Mouse (Mus musculus) liver, embryonic 11.5 days (tissue): ENCODE data around the gene Dab2ip. TPM values are rescaled to one million over a fixed set of nuclear protein-coding genes. Genes with fewer than 3 reads are reported as not detected.
A peak's percentile ranks its signal among the peaks of the same experiment; 100 is the strongest.

Source experiments
- ATAC-seq: fragments of 200-750 bp; cut with Nextera tagmentation; replicated peaks from 2 replicates; pipeline ENCODE4 v1.8.0; 2017; ENCODE audit warnings: moderate number of reproducible peaks, mild to moderate bottlenecking, moderate TSS enrichment, moderate library complexity; ENCODE audit not compliant: low FRiP score
- DNase-seq: peaks from one replicate; pipeline ENCODE4 v3.0.0-alpha.2; 2017; ENCODE audit warnings: low spot score
- H3K27ac ChIP-seq: fragments of 300-500 bp; sonication (generic); 2 replicates; pipeline ENCODE4 v1.5.1; 2014; ENCODE audit warnings: mild to moderate bottlenecking, low read depth, low read length, control low read depth
- H3K27me3 ChIP-seq: fragments of 300-500 bp; sonication (generic); replicated peaks from 2 replicates; pipeline ENCODE4 v1.6.1; 2014; ENCODE audit warnings: low read length, mixed read lengths; ENCODE audit not compliant: control insufficient read depth, insufficient read depth
- H3K36me3 ChIP-seq: fragments of 300-500 bp; sonication (generic); 2 replicates; pipeline ENCODE4 v1.6.1; 2014; ENCODE audit warnings: mild to moderate bottlenecking, low read length, moderate library complexity, mixed read lengths; ENCODE audit not compliant: control insufficient read depth, insufficient read depth
- H3K4me1 ChIP-seq: fragments of 300-500 bp; sonication (generic); replicated peaks from 2 replicates; pipeline ENCODE4 v1.6.1; 2014; ENCODE audit warnings: low read length, mixed read lengths; ENCODE audit not compliant: control insufficient read depth, insufficient read depth
- H3K4me2 ChIP-seq: fragments of 300-500 bp; sonication (generic); 2 replicates; pipeline ENCODE4 v1.6.1; 2014; ENCODE audit warnings: mild to moderate bottlenecking, control low read depth, moderate library complexity
- H3K4me3 ChIP-seq: fragments of 300-500 bp; sonication (generic); 2 replicates; pipeline ENCODE4 v1.5.1; 2014; ENCODE audit warnings: low read depth, low read length, control low read depth
- H3K9ac ChIP-seq: fragments of 300-500 bp; sonication (generic); 2 replicates; pipeline ENCODE4 v1.6.1; 2014; ENCODE audit warnings: low read depth, low read length, control low read depth
- H3K9me3 ChIP-seq: fragments of 300-500 bp; sonication (generic); 2 replicates; pipeline ENCODE4 v1.6.1; 2016; ENCODE audit warnings: low read length, inconsistent platforms, mixed read lengths; ENCODE audit not compliant: control insufficient read depth
- WGBS: fragments of 180-500 bp; shearing (Covaris S2); extraction: QIAGEN DNeasy Blood & Tissue Kit; methylation state at CpG from one replicate; pipeline ENCODE4 v1.1.7; 2014; 5-methylcytosine and 5-hydroxymethylcytosine counted together
- polyA plus RNA-seq: library from polyadenylated mRNA; unstranded; fragments of >200 nt; fragmentation: Nextera tagmentation; extraction: Ambion mirVana; gene quantifications from 2 replicates; pipeline ENCODE4 v1.2.1, GENCODE M21; 2014

The Dab2ip gene
- polyA plus RNA-seq, 1 experiment from 2014 or later = 20.0 TPM

DNA sequence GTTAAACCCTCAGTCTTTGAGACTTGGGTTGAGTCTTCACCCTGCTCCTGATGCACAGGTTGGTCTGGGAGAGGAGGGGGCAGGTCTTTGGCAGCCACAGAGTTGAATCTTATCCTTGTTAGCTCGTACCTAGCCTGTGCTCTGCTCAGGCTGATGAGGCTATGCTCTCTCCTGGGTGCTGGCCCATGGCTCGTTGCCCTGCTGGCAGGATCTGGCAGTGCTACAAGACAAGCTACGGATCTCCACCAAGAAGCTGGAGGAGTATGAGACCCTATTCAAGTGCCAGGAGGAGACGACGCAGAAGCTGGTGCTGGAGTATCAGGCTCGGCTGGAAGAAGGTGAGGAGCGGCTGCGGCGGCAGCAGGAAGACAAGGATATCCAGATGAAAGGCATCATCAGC lies 164.8 kb downstream of the Dab2ip start:
- H3K4me2 ChIP-seq = no peak overlapping the region
- peaks cover 30% of the 10 kb centered on the region for H3K36me3 ChIP-seq
- H3K4me1 ChIP-seq = no peaks in the 10 kb centered on the region

GRCm38 (mm10) chr2:35723267-35723666 lies 165.2 kb downstream of the Dab2ip start:
- Histone ChIP-seq H3K9me3 (no peaks in the 10 kb centered on the region), H3K27me3 (no peaks in the 10 kb centered on the region), H3K4me3 (no peak overlapping the region), H3K36me3 (peaks cover 35% of the 10 kb centered on the region), H3K4me1 (no peaks in the 10 kb centered on the region; the same call in 1 of the 2 replicates), H3K4me2 (no peak overlapping the region), H3K9ac (no peak overlapping the region), H3K27ac (no peak overlapping the region)
- WGBS = 93% methylated on average over 6 of the region's 6 CpGs
- ATAC-seq (no peak), DNase-seq (no peak)

More for the DNA sequence above, 164.8 kb downstream of the Dab2ip start:
- Histone ChIP-seq H3K27ac (no peak overlapping the region), H3K9me3 (no peaks in the 10 kb centered on the region), H3K9ac (no peak overlapping the region), H3K4me3 (no peak overlapping the region), H3K27me3 (no peaks in the 10 kb centered on the region)
- DNase-seq (no peak), ATAC-seq (no peak)
- 89% methylated on average over 9 of the region's 9 CpGs for whole genome bisulfite sequencing

GRCm38 (mm10) chr2:35723691-35724090 lies 165.6 kb downstream of the Dab2ip start:
- no peak overlapping the region for H3K4me2 ChIP-seq
- peaks cover 34% of the 10 kb centered on the region for H3K36me3 ChIP-seq
- peaks cover 4% of the 10 kb centered on the region for H3K4me1 ChIP-seq
- 88% methylated on average over 7 of the region's 7 CpGs for WGBS
- H3K27me3 ChIP-seq = no peaks in the 10 kb centered on the region
- H3K27ac ChIP-seq = no peak overlapping the region
- no peak overlapping the region for H3K9ac ChIP-seq
- DNase-seq (no peak), ATAC-seq (no peak)
- no peak overlapping the region for H3K4me3 ChIP-seq
- no peaks in the 10 kb centered on the region for H3K9me3 ChIP-seq

GRCm38 (mm10) chr2:35728633-35729032 lies 170.6 kb downstream of the Dab2ip start:
- Histone ChIP-seq H3K36me3 (peaks cover 8% of the 10 kb centered on the region; the same call in 1 of the 2 replicates), H3K27me3 (no peaks in the 10 kb centered on the region)

GRCm38 (mm10) chr2:35729077-35730065 lies 171.3 kb downstream of the Dab2ip start:
- peak overlapping the region; percentile 32; the same call in 1 of the 2 replicates for H3K27ac ChIP-seq
- H3K4me1 ChIP-seq = peaks cover 25% of the 10 kb centered on the region
- no peak overlapping the region for H3K9ac ChIP-seq
- no peak overlapping the region for H3K4me3 ChIP-seq
- no peaks in the 10 kb centered on the region for H3K27me3 ChIP-seq
- DNase-seq (peak; percentile 53), ATAC-seq (peak; percentile 81)
- peaks cover 8% of the 10 kb centered on the region; the same call in 1 of the 2 replicates for H3K36me3 ChIP-seq
- peak overlapping the region; percentile 9; the same call in 1 of the 2 replicates for H3K4me2 ChIP-seq
- 38% methylated on average over 16 of the region's 16 CpGs for WGBS
- H3K9me3 ChIP-seq = no peaks in the 10 kb centered on the region

More at GRCm38 (mm10) chr2:35728633-35729032, 170.6 kb downstream of the Dab2ip start:
- Histone ChIP-seq H3K9me3 (no peaks in the 10 kb centered on the region), H3K27ac (peak overlapping the region; percentile 32; the same call in 1 of the 2 replicates), H3K4me2 (no peak overlapping the region), H3K4me3 (no peak overlapping the region), H3K9ac (no peak overlapping the region), H3K4me1 (peaks cover 25% of the 10 kb centered on the region)
- ATAC-seq (no peak), DNase-seq (no peak)
- WGBS = 47% methylated on average over 5 of the region's 5 CpGs

DNA sequence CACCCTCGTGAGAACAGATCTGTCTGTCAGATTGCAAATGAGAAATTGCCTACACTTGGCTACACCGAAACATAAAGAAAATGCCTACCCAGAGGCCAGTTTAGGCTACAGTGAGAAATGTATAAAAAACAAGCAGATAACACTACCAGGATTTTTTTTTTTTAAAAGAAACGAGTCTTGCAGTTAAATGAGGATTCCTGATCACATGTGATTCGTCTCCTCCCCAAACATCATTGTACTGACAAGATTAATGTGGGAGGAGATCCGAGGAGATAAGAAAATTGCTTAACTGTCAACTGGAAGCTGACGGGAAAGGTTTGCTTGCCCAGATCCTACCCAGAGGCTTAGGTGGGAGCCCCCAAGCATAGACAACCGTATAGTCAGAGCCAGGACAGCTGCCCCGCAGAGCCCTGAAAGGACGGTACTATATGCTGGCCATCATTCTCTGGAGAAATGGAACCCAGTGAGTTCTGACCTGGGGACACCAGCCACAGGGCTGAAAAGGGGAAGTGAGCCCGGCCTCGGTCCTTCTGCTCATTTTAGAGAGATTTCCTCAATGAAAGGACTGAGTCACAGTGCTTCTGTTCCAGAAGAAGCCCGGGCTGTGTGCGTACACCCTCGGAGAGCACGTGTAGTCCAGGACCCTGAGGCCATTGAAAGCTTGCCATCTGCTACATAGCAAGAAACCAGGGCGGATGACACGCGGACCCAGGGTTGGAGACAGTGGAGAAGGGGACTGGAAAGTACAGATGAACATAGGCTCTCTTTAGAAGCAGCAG lies 173.8 kb downstream of the Dab2ip start:
- Histone ChIP-seq H3K9ac (no peak overlapping the region), H3K9me3 (peaks cover 4% of the 10 kb centered on the region; the same call in 1 of the 2 replicates), H3K4me3 (no peak overlapping the region), H3K27ac (no peak overlapping the region), H3K4me2 (no peak overlapping the region), H3K27me3 (no peaks in the 10 kb centered on the region), H3K4me1 (peaks cover 25% of the 10 kb centered on the region), H3K36me3 (peaks cover 8% of the 10 kb centered on the region; the same call in 1 of the 2 replicates)
- no peak for ATAC-seq
- WGBS = 41% methylated on average over 18 of the region's 18 CpGs
- DNase-seq = no peak

- Histone ChIP-seq H3K4me2 (no peak overlapping the region), H3K27me3 (no peaks in the 10 kb centered on the region), H3K9me3 (peaks cover 4% of the 10 kb centered on the region; the same call in 1 of the 2 replicates), H3K4me3 (no peak overlapping the region), H3K27ac (no peak overlapping the region), H3K36me3 (no peaks in the 10 kb centered on the region), H3K4me1 (peaks cover 9% of the 10 kb centered on the region), H3K9ac (no peak overlapping the region)
- DNase-seq (no peak), ATAC-seq (no peak)
- WGBS = 97% methylated on average over 2 of the region's 2 CpGs
These were observed 176.9 kb downstream of the Dab2ip start for GRCm38 (mm10) chr2:35735001-35735400.

GRCm38 (mm10) chr2:35736061-35736460 lies 178.0 kb downstream of the Dab2ip start:
- peaks cover 4% of the 10 kb centered on the region; the same call in 1 of the 2 replicates for H3K9me3 ChIP-seq
- H3K9ac ChIP-seq = no peak overlapping the region
- no peak overlapping the region for H3K4me2 ChIP-seq
- H3K36me3 ChIP-seq = no peaks in the 10 kb centered on the region
- no peak overlapping the region for H3K27ac ChIP-seq
- H3K27me3 ChIP-seq = no peaks in the 10 kb centered on the region
- H3K4me1 ChIP-seq = peaks cover 5% of the 10 kb centered on the region; the same call in 1 of the 2 replicates
- ATAC-seq (no peak), DNase-seq (no peak)
- WGBS = 71% methylated on average over 2 of the region's 2 CpGs
- no peak overlapping the region for H3K4me3 ChIP-seq
